Comparison of ENCODE assay signal across 26 mouse cellular contexts in genomic region chr5:127730351-127730750, GRCm38 (mm10).
"Had no signal": no experiment of that assay in that cellular context is flagged by ENCODE, and none has a peak within 500 bp of the region (broad histone marks: within the 10 kb centered on the region; RNA-seq: fewer than 3 reads in every experiment).

No protein-coding gene starts in this region.

- H3K4me3 ChIP-seq: embryonic facial prominence, embryonic 10.5 days; embryonic facial prominence, embryonic 12.5 days; embryonic facial prominence, embryonic 13.5 days; embryonic facial prominence, embryonic 15.5 days; erythroblast, embryonic 14.5 days; forebrain, embryonic 10.5 days; forebrain, embryonic 12.5 days; forebrain, embryonic 13.5 days; forebrain, embryonic 15.5 days; gastrocnemius, adult 2 months had no signal

- DNase-seq: cerebellum, adult 8-10 months; cerebellum, adult 9-10 months; cerebellum, adult 9-11 months; cerebellum, postnatal 10 days; cerebellum, postnatal 14 days; cerebellum, postnatal 25 days; cerebellum, postnatal 36 days; embryo, embryonic 11 days; forebrain, postnatal 0 days; gastrocnemius, adult 2 months; gastrocnemius, postnatal 10 days; gastrocnemius, postnatal 14 days; gastrocnemius, postnatal 25 days; gastrocnemius, postnatal 36 days; heart, adult 18-20 months had no signal

- H3K9me3 ChIP-seq: embryonic facial prominence, embryonic 10.5 days; embryonic facial prominence, embryonic 12.5 days; embryonic facial prominence, embryonic 15.5 days; forebrain, embryonic 10.5 days; forebrain, embryonic 12.5 days; forebrain, embryonic 13.5 days; forebrain, embryonic 15.5 days had no signal

- H3K36me3 ChIP-seq: embryonic facial prominence, embryonic 10.5 days; embryonic facial prominence, embryonic 12.5 days; embryonic facial prominence, embryonic 13.5 days; embryonic facial prominence, embryonic 15.5 days; forebrain, embryonic 10.5 days; forebrain, embryonic 12.5 days; forebrain, embryonic 15.5 days had no signal

- H3K27me3 ChIP-seq: embryonic facial prominence, embryonic 12.5 days; embryonic facial prominence, embryonic 13.5 days; embryonic facial prominence, embryonic 15.5 days; forebrain, embryonic 12.5 days; forebrain, embryonic 13.5 days; forebrain, embryonic 15.5 days had no signal

- H3K4me1 ChIP-seq: embryonic facial prominence, embryonic 10.5 days; embryonic facial prominence, embryonic 12.5 days; embryonic facial prominence, embryonic 13.5 days; embryonic facial prominence, embryonic 15.5 days; forebrain, embryonic 10.5 days; forebrain, embryonic 12.5 days; forebrain, embryonic 13.5 days; forebrain, embryonic 15.5 days had no signal

- H3K9ac ChIP-seq: embryonic facial prominence, embryonic 12.5 days; embryonic facial prominence, embryonic 13.5 days; embryonic facial prominence, embryonic 15.5 days; forebrain, embryonic 12.5 days; forebrain, embryonic 13.5 days; forebrain, embryonic 15.5 days; forebrain, postnatal 0 days had no signal

- H3K4me2 ChIP-seq: embryonic facial prominence, embryonic 12.5 days; embryonic facial prominence, embryonic 13.5 days; embryonic facial prominence, embryonic 15.5 days; forebrain, embryonic 12.5 days; forebrain, embryonic 13.5 days; forebrain, embryonic 15.5 days had no signal

- ATAC-seq: forebrain, embryonic 13.5 days; forebrain, embryonic 14.5 days; forebrain, embryonic 15.5 days; forebrain, embryonic 16.5 days; forebrain, postnatal 0 days had no signal

- H3K27ac ChIP-seq: embryonic facial prominence, embryonic 10.5 days; embryonic facial prominence, embryonic 12.5 days; embryonic facial prominence, embryonic 13.5 days; embryonic facial prominence, embryonic 15.5 days; forebrain, embryonic 10.5 days; forebrain, embryonic 12.5 days; forebrain, embryonic 13.5 days; forebrain, embryonic 15.5 days; gastrocnemius, adult 2 months had no signal
